Mouse (Mus musculus) midbrain, embryonic 11.5 days (tissue): ENCODE measurements around the gene Lztr1. TPM values are rescaled to one million over a fixed set of nuclear protein-coding genes. Genes with fewer than 3 reads are reported as not detected.
"Not testable (repeated sequence)": the region's sequence is repeated elsewhere in the genome, so short reads cannot be mapped to it uniquely, and the experiment has no call there.

Source experiments
- ATAC-seq: fragments of 200-750 bp; cut with Nextera tagmentation; 2 replicates; pipeline ENCODE4 v1.8.0; 2017; ENCODE audit warnings: moderate TSS enrichment, moderate library complexity; ENCODE audit not compliant: low FRiP score
- DNase-seq: peaks from one replicate; pipeline ENCODE4 v3.0.0; 2015; ENCODE audit warnings: low spot score; ENCODE audit errors: missing footprints
- H3K27ac ChIP-seq: fragments of 300-500 bp; sonication (generic); 2 replicates; pipeline ENCODE4 v1.5.1; 2014; ENCODE audit warnings: low read depth, low read length
- H3K27me3 ChIP-seq: fragments of 300-500 bp; sonication (generic); 2 replicates; pipeline ENCODE4 v1.6.1; 2014; ENCODE audit warnings: mild to moderate bottlenecking, low read length, moderate library complexity, mixed read lengths; ENCODE audit not compliant: control insufficient read depth, insufficient read depth
- H3K36me3 ChIP-seq: fragments of 300-500 bp; sonication (generic); 2 replicates; pipeline ENCODE4 v1.6.1; 2014; ENCODE audit warnings: mild to moderate bottlenecking, low read length, moderate library complexity, mixed read lengths; ENCODE audit not compliant: control insufficient read depth, insufficient read depth
- H3K4me1 ChIP-seq: fragments of 300-500 bp; sonication (generic); 2 replicates; pipeline ENCODE4 v1.6.1; 2014; ENCODE audit warnings: low read length; ENCODE audit not compliant: control insufficient read depth, insufficient read depth
- H3K4me2 ChIP-seq: fragments of 300-500 bp; sonication (generic); 2 replicates; pipeline ENCODE4 v1.6.1; 2014; ENCODE audit warnings: mild to moderate bottlenecking, moderate library complexity
- H3K4me3 ChIP-seq: fragments of 300-500 bp; sonication (generic); 2 replicates; pipeline ENCODE4 v1.5.1; 2014; ENCODE audit warnings: low read depth, low read length
- H3K9ac ChIP-seq: fragments of 300-500 bp; sonication (generic); 2 replicates; pipeline ENCODE4 v1.6.1; 2014; ENCODE audit warnings: low read length
- H3K9me3 ChIP-seq: fragments of 300-500 bp; sonication (generic); 2 replicates; pipeline ENCODE4 v1.6.1; 2016; ENCODE audit warnings: low read length; ENCODE audit not compliant: control insufficient read depth
- WGBS: fragments of 180-500 bp; shearing (Covaris S2); extraction: QIAGEN DNeasy Blood & Tissue Kit; methylation state at CpG from one replicate; pipeline ENCODE4 v1.1.7; 2014; 5-methylcytosine and 5-hydroxymethylcytosine counted together
- polyA plus RNA-seq: library from polyadenylated mRNA; unstranded; fragments of >200 nt; fragmentation: Nextera tagmentation; extraction: Ambion mirVana; gene quantifications from 2 replicates; pipeline ENCODE4 v1.2.1, GENCODE M21; 2014

Gene Lztr1
- polyA plus RNA-seq, 1 experiment from 2014 or later: 70.5 TPM

DNA sequence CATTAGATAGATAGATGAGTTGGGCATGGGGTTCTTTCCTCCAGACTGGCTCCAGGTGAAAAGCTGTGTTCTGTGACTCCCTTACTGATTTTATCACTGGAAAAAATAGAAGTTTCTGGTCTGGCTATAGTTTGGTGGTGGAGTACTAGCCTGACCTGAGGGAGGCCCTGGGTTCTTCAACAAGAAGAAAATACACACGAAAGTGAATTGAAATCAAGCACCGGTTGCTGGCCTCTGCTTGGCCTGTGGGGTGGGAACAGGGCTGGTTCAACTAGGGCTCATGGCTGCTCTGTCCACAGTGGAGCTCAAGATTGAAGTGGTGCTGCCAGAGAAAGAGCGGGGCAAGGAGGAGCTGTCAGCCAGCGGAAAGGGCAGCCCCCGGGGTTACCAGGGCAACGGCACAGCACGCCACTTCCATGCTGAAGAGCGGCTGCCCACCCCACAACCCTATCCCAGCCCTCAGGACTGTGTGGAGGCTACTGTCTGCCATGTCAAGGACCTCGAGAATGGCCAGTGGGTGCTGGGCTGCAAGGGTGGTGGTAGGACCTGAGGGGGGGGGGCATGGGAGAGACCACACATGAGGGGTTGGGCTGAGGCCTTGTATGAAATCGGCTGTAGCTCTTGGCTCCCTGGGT lies 9.1 kb upstream of the Lztr1 start:
- H3K27ac ChIP-seq: peak overlapping the region; percentile 14; the same call in 1 of the 2 replicates
- H3K4me3 ChIP-seq: no peak overlapping the region
- peak; percentile 94 for ATAC-seq
- no peaks in the 10 kb centered on the region for H3K36me3 ChIP-seq
- H3K4me2 ChIP-seq: peak overlapping the region; percentile 15; the same call in 1 of the 2 replicates
- H3K27me3 ChIP-seq: no peaks in the 10 kb centered on the region
- no peaks in the 10 kb centered on the region for H3K9me3 ChIP-seq
- DNase-seq: peak; percentile 90
- 11% methylated on average over 10 of the region's 10 CpGs for WGBS
- peaks cover 8% of the 10 kb centered on the region for H3K4me1 ChIP-seq
- peak overlapping the region; percentile 44; the same call in 1 of the 2 replicates for H3K9ac ChIP-seq

DNA sequence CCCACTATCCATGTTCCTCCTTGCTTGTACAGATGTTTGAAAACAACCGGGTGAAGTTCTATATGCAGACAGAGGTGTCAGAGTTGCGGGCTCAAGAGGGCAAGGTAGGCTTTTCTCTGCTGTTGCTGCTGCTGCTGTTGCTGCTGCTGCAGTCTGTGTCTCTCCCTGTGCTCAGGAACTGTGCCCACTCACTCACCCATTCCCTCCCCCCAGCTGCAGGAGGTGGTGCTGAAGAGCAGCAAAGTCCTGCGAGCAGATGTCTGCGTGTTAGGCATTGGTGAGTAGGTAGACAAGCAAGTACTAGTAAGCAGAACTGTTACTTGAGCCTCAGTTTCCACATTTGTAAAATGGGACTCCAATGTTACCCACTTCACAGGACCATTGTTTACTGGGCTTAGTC lies 5.8 kb upstream of the Lztr1 start:
- no peak overlapping the region for H3K9ac ChIP-seq
- H3K9me3 ChIP-seq: no peaks in the 10 kb centered on the region
- no peak overlapping the region for H3K4me3 ChIP-seq
- WGBS: 88% methylated on average over 4 of the region's 4 CpGs
- H3K27me3 ChIP-seq: no peaks in the 10 kb centered on the region
- peaks cover 8% of the 10 kb centered on the region for H3K4me1 ChIP-seq
- ATAC-seq (no peak), DNase-seq (no peak)
- H3K36me3 ChIP-seq: no peaks in the 10 kb centered on the region
- no peak overlapping the region for H3K4me2 ChIP-seq
- no peak overlapping the region for H3K27ac ChIP-seq

DNA sequence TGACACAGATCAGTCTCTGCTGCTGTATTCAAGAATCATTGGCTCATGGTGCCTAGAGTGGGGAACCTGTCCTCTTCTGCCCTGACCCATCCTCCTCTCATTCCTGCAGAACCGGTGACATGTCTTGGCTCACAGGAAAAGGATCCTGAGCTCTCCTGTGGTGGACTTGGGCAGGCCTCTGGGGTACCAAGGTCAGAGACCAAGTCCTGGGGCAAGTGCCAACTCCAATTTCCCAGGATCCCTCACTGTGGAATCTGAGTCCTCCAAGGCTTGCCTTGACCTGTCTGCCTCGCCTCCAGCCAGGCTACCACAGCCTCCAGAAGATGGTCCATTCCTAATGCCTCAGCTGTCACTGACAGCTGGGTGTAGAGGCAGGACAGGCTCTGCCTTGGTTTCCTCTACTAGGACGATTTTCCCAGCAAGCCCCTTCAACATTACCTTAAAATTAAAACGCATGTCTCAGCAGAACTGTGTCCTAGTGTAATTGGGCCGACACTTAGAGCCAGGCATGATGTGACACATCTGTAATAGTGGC lies 1.4 kb upstream of the Lztr1 start:
- DNase-seq (no peak), ATAC-seq (no peak)
- no peak overlapping the region for H3K4me2 ChIP-seq
- H3K9me3 ChIP-seq: no peaks in the 10 kb centered on the region
- no peaks in the 10 kb centered on the region for H3K27me3 ChIP-seq
- H3K9ac ChIP-seq: no peak overlapping the region
- H3K27ac ChIP-seq: no peak overlapping the region
- H3K4me3 ChIP-seq: no peak overlapping the region
- peaks cover 10% of the 10 kb centered on the region for H3K4me1 ChIP-seq
- 90% methylated on average over 5 of the region's 5 CpGs for WGBS
- no peaks in the 10 kb centered on the region for H3K36me3 ChIP-seq

DNA sequence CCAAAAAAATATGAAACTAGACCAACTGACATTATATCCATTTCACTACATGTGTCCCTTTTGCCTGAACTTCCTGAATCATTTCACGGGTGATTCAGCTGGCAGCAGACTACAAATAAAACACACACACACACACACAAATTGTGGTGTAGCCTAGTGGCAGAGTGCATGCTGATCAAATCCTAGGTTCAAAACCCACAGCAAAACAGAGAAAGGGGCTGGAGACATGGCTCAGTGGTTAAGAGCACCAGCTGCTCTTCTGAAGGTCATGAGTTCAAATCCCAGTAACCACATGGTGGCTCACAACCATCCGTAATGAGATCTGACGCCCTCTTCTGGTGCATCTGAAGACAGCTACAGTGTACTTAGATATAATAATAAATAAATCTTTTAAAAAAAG lies 457 bp upstream of the Lztr1 start:
- not testable (repeated sequence) for DNase-seq, H3K36me3 ChIP-seq, H3K27me3 ChIP-seq, H3K9me3 ChIP-seq
- peak overlapping the region; percentile 78 for H3K4me2 ChIP-seq
- peak overlapping the region; percentile 76 for H3K4me3 ChIP-seq
- H3K9ac ChIP-seq: peak overlapping the region; percentile 87
- WGBS: 35% methylated on average over 3 of the region's 3 CpGs
- H3K4me1 ChIP-seq: peaks cover 10% of the 10 kb centered on the region
- peak overlapping the region; percentile 68; the same call in 1 of the 2 replicates for H3K27ac ChIP-seq
- ATAC-seq: peak; percentile 1; the same call in 1 of the 2 replicates

DNA sequence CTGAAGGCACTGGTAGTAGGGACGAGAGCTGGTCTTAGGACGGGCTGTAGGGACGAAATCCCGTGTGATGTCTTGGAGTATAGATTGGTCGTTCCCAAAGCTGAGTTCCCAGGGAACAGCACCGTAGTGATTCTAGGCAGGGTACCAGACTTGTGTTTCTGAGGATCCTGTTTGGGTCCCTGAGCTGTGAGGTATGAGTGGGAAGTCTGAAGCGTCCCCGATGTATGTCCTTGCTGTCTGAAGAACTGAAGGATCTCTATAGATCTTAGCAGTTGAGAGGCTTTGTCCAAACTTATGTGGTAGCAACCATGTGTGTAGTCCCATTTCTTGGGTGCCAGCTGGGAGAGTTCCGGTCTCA lies 731 bp downstream of the Lztr1 start:
- H3K4me3 ChIP-seq: peak overlapping the region; percentile 76
- no peaks in the 10 kb centered on the region for H3K27me3 ChIP-seq
- peaks cover 10% of the 10 kb centered on the region for H3K4me1 ChIP-seq
- DNase-seq (peak; percentile 88), ATAC-seq (no peak)
- no peaks in the 10 kb centered on the region for H3K9me3 ChIP-seq
- peak overlapping the region; percentile 87 for H3K9ac ChIP-seq
- 14% methylated on average over 9 of the region's 9 CpGs for WGBS
- no peak overlapping the region for H3K27ac ChIP-seq
- H3K4me2 ChIP-seq: peak overlapping the region; percentile 78
- peaks cover 4% of the 10 kb centered on the region; the same call in 1 of the 2 replicates for H3K36me3 ChIP-seq

DNA sequence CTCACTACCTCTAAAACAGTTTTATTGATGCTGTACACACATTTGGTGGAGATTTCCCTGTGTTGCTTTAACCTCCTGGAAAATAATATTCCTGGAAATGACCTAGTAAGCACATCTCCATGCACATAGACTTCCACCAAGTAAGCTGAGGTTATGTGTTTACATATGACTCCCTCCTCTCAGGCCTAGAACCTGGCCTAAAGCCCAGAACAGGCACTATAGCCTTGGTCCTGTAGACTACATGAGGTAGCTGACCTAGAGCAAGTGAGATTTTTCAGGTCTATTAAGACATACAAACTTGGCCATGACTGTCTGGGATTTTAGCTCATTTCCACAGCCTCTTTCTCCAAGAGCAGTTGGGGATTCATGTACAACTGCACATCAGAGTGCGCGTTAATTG lies 1.7 kb downstream of the Lztr1 start:
- peaks cover 4% of the 10 kb centered on the region; the same call in 1 of the 2 replicates for H3K36me3 ChIP-seq
- ATAC-seq (no peak), DNase-seq (no peak)
- H3K4me2 ChIP-seq: peak overlapping the region; percentile 78
- peaks cover 10% of the 10 kb centered on the region for H3K4me1 ChIP-seq
- no peak overlapping the region for H3K27ac ChIP-seq
- H3K27me3 ChIP-seq: no peaks in the 10 kb centered on the region
- no peak overlapping the region for H3K4me3 ChIP-seq
- 100% methylated on average over 2 of the region's 2 CpGs for WGBS
- no peaks in the 10 kb centered on the region for H3K9me3 ChIP-seq
- peak overlapping the region; percentile 3; the same call in 1 of the 2 replicates for H3K9ac ChIP-seq

DNA sequence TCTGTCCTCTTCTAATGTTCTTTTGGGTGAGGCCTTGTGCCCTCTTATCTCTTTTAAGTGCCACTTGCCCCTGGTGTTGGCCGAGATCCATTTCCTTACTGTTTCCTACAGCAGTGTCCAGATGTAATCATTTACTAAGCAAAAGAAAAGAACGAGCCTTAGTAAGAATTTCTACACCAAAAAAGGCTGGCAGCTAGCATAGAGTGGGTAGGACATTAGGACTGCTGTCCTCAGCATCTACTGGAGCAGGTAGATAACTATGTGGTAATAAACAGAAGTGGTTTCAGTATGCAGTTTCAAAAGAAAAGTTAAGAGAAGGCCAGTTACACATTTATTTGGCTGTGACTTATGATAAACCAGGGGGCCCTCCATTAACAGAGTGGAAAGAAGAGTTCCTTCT lies 2.2 kb downstream of the Lztr1 start:
- no peaks in the 10 kb centered on the region for H3K9me3 ChIP-seq
- no peaks in the 10 kb centered on the region for H3K27me3 ChIP-seq
- WGBS: 89% methylated on average over 2 of the region's 2 CpGs
- no peak overlapping the region for H3K9ac ChIP-seq
- H3K4me2 ChIP-seq: no peak overlapping the region
- no peak for ATAC-seq
- H3K36me3 ChIP-seq: peaks cover 4% of the 10 kb centered on the region; the same call in 1 of the 2 replicates
- no peak overlapping the region for H3K27ac ChIP-seq
- DNase-seq: no peak
- no peak overlapping the region for H3K4me3 ChIP-seq
- peaks cover 10% of the 10 kb centered on the region for H3K4me1 ChIP-seq

DNA sequence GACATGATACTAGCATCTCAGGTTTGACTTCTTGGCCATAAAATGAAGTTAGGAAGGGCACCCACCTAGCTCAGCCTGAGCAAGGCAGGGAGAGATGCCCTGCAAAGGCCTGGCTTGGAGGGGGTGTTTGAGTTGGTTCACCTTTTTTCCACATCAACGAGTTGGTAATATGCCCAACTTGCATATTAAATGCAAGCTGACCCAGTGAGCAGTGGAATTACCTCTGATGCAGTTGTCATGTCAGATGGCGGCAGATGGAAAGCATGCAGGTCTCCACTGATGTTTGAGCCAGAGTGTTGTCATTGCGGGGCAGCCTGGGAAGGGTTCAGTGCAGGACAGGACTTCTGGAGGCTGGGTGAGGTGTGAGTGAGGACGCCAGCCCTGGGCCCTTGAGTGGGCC lies 2.9 kb downstream of the Lztr1 start:
- DNase-seq: no peak
- Histone ChIP-seq H3K4me2 (no peak overlapping the region), H3K9ac (no peak overlapping the region), H3K27ac (no peak overlapping the region), H3K36me3 (peaks cover 8% of the 10 kb centered on the region; the same call in 1 of the 2 replicates), H3K4me3 (no peak overlapping the region), H3K9me3 (no peaks in the 10 kb centered on the region), H3K4me1 (peaks cover 10% of the 10 kb centered on the region), H3K27me3 (no peaks in the 10 kb centered on the region)
- no peak for ATAC-seq
- WGBS: 92% methylated on average over 4 of the region's 4 CpGs

DNA sequence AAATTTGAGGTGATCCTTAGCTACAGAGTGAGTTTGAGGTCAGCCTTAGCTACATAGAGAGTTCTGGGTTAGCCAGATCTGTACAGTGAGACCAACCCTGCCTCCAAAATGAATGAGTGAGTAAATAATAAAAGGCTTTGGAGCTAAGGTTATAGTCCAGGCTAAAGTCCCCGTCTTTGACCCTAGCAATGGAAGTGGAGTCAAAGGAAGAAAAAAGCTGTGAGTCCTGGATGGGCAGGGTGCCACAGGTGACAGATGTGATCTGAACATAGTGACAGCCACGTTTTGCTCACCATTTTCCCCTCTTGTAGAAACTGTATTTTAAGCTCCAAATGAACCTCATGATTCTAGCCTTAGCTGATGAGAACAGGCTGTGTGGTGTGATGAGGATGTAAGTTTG lies 10.4 kb downstream of the Lztr1 start:
- H3K27me3 ChIP-seq: no peaks in the 10 kb centered on the region
- H3K9ac ChIP-seq: no peak overlapping the region
- ATAC-seq (no peak), DNase-seq (no peak)
- no peak overlapping the region for H3K27ac ChIP-seq
- no peaks in the 10 kb centered on the region for H3K4me1 ChIP-seq
- WGBS: 84% methylated on average over 2 of the region's 2 CpGs
- H3K36me3 ChIP-seq: peaks cover 28% of the 10 kb centered on the region
- H3K9me3 ChIP-seq: no peaks in the 10 kb centered on the region
- no peak overlapping the region for H3K4me2 ChIP-seq
- no peak overlapping the region for H3K4me3 ChIP-seq
